Mouse (Mus musculus) ES-E14 (cell line): Measurements from ENCODE around the gene Ubn2.

Experiments used
- CHD2 ChIP-seq: IDR thresholded peaks from 2 replicates; pipeline ENCODE4 v1.6.1; 2014; ENCODE audit warnings: mild to moderate bottlenecking, low read depth, low read length, inconsistent platforms
- HCFC1 ChIP-seq: IDR thresholded peaks from 2 replicates; pipeline ENCODE4 v1.6.1; 2012; ENCODE audit warnings: low read length, inconsistent platforms, borderline replicate concordance; ENCODE audit not compliant: insufficient read depth
- MAFK ChIP-seq: IDR thresholded peaks from 2 replicates; pipeline ENCODE4 v1.6.1; 2014; ENCODE audit warnings: mild to moderate bottlenecking, low read depth, low read length, inconsistent platforms; ENCODE audit not compliant: insufficient read depth
- ZC3H11A ChIP-seq: IDR thresholded peaks from 2 replicates; pipeline ENCODE4 v1.6.1; 2012; ENCODE audit warnings: low read depth, mild to moderate bottlenecking, inconsistent platforms, low read length, borderline replicate concordance
- ZNF384 ChIP-seq: IDR thresholded peaks from 2 replicates; pipeline ENCODE4 v1.6.1; 2012; ENCODE audit warnings: low read depth, low read length, inconsistent platforms

DNA sequence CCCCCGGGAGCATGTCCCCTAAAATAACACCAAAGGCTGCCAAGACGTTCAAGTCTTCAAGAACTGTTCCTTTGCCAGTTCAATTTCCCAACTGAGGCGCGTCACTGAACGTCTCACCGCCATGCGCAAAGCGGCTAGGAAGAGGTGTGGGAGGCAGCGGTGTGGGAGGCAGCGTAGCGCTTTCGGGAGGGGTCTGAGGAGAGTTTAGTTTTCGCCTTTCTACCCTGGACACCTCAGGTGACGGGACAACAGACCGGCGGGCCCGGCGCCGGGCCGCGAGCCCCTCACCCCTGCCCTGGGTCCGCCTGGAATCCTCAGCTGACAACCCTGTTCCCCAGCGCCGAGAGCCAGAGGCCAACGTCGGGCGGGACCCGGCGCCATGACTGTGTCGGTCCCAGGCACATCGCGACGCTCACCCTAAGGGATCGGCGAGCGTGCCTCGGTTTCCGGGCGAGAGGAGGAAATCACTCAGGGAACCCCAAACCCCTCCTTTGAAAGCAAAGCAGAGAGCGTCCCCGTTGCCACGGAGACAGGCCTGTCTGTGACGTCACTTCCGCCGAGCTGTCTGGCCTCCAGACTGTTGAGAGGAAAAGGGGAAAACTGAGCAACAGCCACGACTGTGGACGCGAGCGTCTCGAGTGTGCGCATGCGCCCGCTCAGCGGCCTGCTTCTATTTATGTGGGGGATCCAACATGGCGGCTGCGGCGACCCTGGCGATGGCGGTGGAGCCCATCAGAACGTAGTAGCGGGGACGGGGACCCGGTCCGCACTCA is at the start of gene Ubn2:
- no peak for TF ChIP-seq ZNF384
- no peak for TF ChIP-seq CHD2
- no peak for TF ChIP-seq MAFK
- TF ChIP-seq HCFC1: no peak; the same call in 1 of the 2 replicates
- no peak for TF ChIP-seq ZC3H11A
